Mouse (Mus musculus) embryo, embryonic 11 days (tissue): Measurements from ENCODE around the gene Eif3k.

Experiments used
- DNase-seq: peaks from one replicate; pipeline ENCODE4 v3.0.0-alpha.2; 2015

The Eif3k gene

DNA sequence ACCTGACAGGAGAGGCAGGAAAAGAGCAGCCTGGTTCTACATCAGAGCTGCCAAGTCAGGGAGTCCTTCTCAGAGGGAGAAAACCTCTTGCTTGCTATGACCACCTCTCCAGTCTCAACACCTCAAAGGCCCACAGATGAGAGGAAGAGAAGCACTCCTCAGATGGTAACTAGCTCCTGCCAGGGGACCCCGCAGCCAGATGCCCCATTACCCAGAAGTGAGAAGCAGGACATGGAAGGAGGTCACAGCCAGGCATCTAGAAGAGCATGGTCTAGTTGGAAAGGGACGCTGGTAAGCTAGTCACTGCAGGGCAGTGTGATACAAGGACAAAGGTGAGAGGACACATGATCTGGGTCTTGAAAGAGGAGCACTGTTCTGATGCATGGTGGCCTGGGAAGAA lies 47.8 kb downstream of the Eif3k start:
- no peak for DNase-seq

DNA sequence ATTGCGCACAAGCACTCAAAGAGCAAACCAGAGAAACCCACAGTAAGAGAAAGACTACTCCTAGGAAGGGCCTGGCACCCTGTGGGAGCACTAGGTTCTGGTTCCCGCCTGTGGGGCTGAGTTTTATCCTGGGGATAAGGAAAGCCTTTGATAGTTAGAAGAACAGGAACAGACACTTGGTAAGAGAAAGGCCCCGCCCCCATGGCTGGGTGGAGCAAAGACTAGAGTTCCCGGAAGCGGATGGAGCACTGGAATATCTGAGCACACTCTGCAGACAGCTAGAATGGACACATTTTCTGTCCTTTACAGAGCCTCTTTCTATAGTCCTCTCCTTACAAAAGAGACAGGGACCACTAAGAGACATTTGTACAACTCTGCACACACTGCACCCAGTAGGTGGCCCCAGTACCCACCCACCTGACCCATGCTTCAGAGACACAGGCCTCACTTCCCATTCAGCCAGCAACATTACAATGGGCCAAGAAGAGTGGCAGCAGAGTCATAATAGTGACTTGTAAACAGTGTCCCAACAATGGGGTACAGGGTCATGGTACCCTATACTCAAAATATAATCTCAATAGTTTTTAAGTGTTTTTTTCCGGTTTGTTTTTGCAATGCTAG lies 49.1 kb downstream of the Eif3k start:
- no peak for DNase-seq

- DNase-seq, result no peak
Observed at GRCm38 (mm10) chr7:28931695-28932039, 50.0 kb downstream of the Eif3k start.

- no peak for DNase-seq
Observed at GRCm38 (mm10) chr7:28931032-28931694, 50.5 kb downstream of the Eif3k start.

GRCm38 (mm10) chr7:28930320-28931031 lies 51.2 kb downstream of the Eif3k start:
- DNase-seq, result no peak

GRCm38 (mm10) chr7:28929381-28929780 lies 52.3 kb downstream of the Eif3k start:
- DNase-seq, result no peak

DNA sequence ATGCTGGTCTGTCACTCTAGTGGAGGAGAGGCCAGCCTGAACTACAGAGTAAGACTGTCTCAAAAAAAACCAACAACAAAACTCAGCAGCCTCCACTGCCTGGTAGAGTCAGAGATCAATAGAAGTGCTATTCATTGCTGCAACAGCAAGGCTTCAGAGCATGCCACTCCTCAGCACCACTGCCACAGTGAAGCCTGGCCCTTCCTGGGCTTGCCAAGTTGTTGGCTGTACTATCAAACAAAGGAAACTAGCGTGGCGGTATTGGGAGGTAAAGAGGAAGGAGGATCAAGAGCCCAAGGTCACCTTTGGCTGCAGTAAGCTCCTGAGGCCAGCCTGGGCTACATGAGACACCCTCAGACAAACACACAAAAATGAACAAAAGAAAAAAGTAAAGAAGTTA lies 55.5 kb downstream of the Eif3k start:
- DNase-seq, result no peak

- peak; percentile 66 for DNase-seq
Observed at GRCm38 (mm10) chr7:28925317-28925716, 56.3 kb downstream of the Eif3k start.

GRCm38 (mm10) chr7:28924802-28925201 lies 56.9 kb downstream of the Eif3k start:
- no peak for DNase-seq

- DNase-seq, result peak; percentile 74
Observed at GRCm38 (mm10) chr7:28923865-28924291, 57.8 kb downstream of the Eif3k start.

GRCm38 (mm10) chr7:28922606-28923005 lies 59.1 kb downstream of the Eif3k start:
- no peak for DNase-seq

DNA sequence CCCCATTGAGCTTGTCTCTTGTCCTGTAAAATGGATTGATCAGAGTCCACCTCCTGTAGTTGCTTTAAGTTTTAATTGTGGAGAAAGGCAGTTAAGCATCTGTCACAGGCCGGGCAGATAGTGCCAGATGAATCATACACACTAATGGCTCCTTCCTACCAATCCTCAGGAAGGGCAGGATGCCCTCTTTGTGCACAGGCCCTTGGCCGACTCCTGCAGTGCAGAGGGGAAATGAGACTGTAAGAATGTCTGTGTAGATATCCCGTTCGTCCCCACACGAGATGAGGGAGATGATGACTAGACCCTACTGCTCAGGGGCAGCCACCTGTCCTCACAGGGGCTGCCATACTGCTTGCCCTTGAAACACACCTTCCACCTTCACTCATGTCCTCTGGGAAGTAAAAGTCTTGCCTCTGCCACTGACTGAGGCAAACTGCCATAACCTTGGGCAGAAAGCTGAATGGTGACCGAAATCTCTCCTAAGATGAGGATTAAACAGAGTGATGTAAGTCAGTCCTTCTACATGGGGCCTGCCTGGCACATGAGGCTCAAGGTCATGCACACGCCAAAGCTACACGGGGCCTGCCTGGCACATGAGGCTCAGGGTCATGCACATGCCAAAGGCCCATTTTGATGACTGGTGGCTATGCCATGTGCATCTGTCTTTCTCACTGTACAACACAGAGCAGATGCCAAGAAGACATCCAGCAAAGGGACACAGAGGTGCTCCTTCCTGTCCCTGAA lies 59.8 kb downstream of the Eif3k start:
- DNase-seq, result no peak
